Mouse (Mus musculus) layer of hippocampus, postnatal 10 days (tissue): Measurements from ENCODE around the gene Cyp4f17. TPM values are rescaled to one million over a fixed set of nuclear protein-coding genes. Genes with fewer than 3 reads are reported as not detected.
"Not testable (repeated sequence)": the region's sequence is repeated elsewhere in the genome, so short reads cannot be mapped to it uniquely, and the experiment has no call there.

Experiments
- DNase-seq, 2 experiments: peaks; one replicate each; pipeline ENCODE4 v3.0.0; 2021; ENCODE audit warnings: low spot score in 2 of 2
- long read RNA-seq: library from polyadenylated mRNA; stranded (forward); transcript quantifications from one replicate; pipeline ENCODE4 v2.0.0, GENCODE M21; 2023
- total RNA-seq, 2 experiments: library from RNA; stranded (reverse); gene quantifications; 2 replicates each; pipeline ENCODE4 v1.2.3; 2021

Cyp4f17 gene
- total RNA-seq, result 1 to 10 TPM; 4.9 TPM
- long read RNA-seq, partial matches to known transcripts, result 0 of 1 reads
- long read RNA-seq, other reads (novel, unspliced or antisense), result 0 of 1 reads

DNA sequence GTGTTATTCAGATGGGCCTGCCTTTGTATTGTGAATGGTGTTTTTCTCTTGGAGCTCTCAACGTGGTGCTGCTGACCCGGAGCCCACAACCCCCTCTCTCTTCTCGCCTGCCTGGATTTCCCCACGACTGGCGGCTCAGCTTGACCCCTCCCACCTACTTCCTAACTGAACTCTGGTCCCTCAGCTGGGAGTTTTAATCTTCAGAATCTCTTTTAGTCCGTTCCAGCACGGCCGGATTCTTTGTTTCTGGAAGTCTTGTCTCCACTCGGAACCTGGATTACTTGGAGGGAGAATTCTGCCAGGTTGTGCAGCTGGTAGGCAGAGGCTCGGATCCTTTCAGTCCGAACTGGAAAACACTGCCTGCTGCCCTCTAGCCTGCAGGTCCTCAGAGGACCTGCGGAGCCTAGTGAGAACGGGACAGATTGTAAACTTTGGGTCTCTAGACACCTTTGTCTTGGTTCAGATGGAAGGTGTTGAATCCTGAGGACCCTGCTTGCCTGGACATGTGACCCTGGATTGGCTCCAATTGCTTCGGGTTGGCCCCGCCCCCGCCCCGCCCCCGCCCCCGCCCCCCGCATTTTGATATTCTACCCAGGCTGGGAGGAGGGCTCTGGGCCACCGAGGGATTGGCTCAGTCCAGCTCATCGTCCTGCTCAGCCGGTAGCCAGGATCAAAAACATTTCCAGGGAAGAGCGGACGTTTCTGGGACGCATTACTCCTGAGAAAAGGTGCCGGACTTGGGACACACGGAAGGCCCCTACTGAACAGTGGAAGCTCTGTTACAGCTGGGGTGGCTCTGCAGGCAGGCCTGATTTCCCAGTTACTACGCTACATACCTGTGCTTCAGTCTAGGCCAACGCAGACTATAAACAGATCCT, at the start of gene Cyp4f17:
Gene Cyp4f17 (plus strand): TSS at position 200 of the 878 bp plus-strand sequence.
- DNase-seq, result peak; percentile 35 to 36

GRCm38 (mm10) chr17:32468494-32468893, 37.4 kb upstream of the Cyp4f17 start:
- DNase-seq, result no peak

- no peak for DNase-seq
Observed at GRCm38 (mm10) chr17:32470795-32471194, 35.1 kb upstream of the Cyp4f17 start.

DNA sequence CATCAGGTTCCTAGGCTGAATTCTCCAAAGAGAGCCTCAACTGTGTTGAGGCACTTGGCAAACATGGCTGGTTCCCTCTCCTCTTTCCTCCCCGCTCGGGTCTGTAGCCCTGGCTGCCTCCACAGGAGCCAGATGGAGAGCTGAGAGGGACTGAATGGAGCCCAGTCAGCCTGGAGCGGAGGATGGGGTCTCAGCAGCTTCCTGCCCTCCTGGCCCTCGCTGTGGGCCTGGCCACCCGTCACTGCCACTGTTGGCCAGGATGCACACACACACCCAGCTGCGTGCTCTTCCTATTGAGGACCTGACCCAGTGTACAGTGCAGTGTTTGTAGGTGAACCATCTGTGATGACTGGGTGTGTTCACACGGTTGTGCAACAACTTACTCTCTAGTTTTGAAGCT, 33.7 kb upstream of the Cyp4f17 start:
- peak; percentile 54 to 56 for DNase-seq

DNA sequence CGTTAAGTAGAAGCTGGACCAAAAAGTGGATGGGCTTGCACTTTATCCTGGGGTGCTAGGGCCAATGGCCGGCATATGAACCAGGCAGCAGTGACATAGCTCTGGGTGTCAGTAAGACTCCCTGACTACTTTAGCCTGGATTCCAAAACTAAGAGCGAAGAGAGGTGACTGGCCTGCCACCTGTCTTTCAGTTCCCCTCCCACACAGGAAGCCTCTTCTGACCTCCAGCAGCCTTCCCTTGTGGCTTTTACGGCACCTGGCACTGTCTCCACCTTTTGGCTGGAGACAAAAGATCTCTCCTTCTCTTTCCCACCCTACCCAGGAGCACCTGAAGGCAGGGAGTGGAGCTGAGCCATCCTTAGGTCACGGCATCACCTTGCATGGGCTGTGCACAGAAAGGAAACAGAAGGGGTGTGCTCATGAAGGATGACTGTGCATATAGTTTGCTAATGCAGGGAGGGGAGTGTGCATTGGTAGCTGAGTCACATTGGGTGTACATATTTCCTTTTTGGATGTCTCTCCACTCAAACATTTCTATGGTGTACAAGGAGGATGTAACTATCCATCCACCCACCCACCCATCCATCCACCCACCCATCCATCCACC, 30.8 kb upstream of the Cyp4f17 start:
- DNase-seq, result no peak

- DNase-seq, result no peak
Observed at GRCm38 (mm10) chr17:32477204-32477603, 28.6 kb upstream of the Cyp4f17 start.

DNA sequence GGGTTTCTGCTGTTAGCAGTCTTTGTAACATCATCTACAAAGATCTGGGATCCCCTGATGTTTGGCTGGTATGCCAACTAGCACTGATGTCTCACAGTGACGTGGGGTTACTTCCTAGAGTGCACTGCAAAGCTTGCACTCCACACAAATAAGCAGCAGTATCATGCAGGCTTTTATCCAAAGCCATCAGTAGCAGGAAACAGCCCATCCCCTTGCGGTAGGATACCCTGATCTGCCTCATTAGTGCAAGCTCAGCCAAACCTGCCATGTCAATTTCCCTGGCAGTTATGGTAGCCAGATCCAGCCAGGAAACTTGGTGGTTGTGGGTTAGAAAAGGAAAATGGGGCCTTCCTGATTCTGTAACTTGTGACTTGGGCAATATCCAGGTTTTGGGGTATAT, 27.1 kb upstream of the Cyp4f17 start:
- no peak for DNase-seq

DNA sequence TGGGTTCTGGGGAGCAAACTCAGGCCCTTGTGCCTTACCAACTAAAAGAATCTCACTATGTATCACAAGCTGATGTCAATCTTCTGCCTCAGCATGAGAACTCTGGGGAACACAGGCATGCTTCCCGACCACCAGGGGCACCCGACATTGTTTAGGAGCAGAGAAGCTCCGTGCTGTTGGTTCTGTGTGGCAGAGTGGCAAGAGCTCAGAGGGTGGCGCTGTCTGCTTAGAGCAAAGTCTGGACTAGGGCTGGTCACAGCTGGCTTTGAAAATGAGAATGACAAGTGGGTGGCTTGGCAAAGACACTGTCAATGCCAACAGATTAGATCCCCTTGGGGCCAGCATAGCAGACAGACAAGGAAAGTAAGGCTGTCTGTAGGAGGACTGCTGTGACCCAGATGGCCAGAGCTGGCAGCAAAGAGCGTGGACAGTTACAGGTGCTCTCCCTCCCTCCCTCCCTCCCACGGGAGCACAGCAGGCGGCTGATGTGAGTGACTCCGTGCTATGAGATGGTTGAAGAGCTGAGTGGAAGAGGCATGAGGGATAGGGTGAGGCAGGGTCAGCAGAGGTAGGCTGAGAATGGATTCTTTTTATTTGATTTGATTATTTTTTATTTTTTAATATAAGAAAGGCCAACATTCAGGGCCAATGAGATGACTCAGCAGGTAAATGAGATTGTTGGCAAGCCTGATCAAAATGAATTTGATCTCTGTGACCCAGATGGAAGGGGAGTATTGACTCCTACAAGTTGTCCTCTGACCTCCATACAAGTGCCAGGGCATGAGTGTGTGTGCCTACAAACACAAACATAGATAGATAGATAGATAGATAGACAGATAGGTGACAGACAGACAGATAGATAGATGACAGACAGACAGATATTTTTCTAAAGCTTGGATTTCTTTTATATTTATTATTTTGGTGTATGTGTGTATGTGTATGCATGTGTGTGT, 26.0 kb upstream of the Cyp4f17 start:
- DNase-seq, result peak; percentile 33 to 37

DNA sequence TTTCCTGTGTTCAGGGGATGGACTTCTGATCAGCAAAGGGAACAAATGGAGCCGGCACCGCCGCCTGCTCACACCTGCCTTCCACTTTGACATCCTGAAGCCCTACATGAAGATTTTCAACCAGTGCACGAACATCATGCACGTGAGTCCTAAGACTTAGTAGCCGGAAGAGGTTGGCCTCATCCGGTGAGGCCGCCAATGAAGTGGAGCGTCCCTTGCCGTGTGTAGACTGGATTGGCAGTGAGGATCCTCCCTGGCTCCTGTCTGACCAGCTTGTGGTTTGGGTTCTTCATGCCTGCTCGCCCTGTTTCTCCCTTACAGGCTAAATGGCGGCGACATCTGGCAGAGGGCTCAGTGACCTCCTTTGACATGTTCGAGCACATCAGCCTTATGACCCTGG, 24.1 kb upstream of the Cyp4f17 start:
- DNase-seq, result no peak

DNA sequence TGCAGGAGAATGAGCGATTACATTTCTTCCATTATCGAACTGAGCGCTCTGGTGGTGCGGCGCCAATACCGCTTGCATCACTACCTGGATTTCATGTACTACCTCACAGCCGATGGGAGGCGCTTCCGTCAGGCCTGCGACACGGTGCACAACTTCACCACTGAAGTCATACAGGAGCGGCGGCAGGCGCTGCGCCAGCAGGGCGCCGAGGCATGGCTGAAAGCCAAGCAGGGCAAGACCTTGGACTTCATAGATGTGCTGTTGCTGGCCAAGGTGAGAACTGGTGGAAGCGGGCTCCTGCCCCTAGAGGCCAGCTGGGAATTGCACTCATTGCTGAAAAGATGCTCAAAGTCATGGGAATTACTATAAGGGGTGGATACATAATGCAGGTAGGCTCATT, 22.6 kb upstream of the Cyp4f17 start:
- DNase-seq, result peak; percentile 73 to 78

DNA sequence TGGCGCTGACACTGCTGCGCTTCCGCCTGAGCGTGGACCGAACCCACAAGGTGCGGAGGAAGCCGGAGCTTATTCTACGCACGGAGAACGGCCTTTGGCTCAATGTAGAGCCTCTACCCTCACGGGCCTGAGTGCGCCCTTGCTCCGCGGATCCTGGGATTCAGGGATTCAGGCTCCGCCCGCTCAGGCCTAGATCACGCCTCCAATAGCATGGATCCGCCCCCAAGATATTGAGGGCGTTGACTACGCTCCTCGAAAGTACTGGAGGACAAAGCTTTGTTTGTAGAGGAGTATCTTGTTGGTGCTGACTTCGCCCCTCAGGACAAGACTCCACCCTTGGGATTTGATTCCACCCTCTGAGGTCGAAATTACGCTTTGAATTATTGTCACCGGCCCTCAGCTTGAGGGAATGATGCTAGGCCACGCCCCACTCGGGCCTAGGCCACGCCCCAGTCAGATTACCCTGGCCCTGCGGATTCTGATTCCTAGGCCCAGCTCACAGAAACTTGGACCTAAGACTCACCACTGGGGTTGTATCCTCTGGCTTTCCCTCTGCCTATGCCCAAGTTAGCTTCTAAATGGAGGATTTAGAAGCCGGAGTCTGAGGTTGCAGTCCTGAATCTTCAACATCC, 13.4 kb upstream of the Cyp4f17 start:
- DNase-seq, result no peak

GRCm38 (mm10) chr17:32494601-32495000, 11.2 kb upstream of the Cyp4f17 start:
- peak; percentile 74 to 79 for DNase-seq

- not testable (repeated sequence) for DNase-seq
Observed at GRCm38 (mm10) chr17:32500511-32500910, 5.3 kb upstream of the Cyp4f17 start.

DNA sequence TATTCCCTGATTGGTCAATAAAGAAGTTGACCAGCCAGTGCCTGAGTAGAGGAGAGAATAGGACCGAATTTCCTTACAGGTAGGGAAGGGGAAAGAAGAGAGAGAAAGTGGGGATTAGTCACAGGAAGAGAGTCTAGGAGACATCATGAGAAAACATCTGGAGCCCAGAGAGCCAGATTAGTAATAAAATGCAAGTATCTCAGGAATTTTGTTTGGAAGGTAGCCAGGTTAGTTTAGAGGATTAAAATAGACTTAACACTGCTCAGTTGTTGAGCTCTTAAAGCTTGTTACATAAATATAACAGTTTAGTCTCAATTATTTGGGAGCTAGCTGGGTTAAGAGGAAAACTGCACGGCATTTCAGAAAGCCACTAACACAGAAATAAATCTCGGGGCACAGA, 4.8 kb upstream of the Cyp4f17 start:
- no peak for DNase-seq

DNA sequence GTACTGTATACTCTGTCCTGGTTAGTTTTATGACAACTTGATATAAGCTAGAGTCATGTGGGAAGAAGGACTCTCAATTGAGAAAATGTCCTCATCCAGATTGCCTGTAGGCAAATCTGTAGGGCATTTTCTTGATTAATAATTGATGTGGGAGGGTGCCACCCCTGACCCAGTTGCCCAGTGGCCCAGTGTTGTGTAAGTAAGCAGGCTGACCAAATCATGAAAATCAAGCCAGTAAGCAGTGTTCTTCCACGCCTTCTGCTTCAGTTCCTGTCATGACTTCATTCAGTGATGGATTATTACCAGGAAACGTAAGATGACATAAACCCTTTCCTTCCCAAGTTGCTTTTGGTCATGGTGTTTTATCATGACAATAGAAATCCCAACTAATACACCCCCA, 2.7 kb upstream of the Cyp4f17 start:
- no peak for DNase-seq

GRCm38 (mm10) chr17:32506729-32507245, 937 bp downstream of the Cyp4f17 start:
- peak; percentile 30 to 36 for DNase-seq

GRCm38 (mm10) chr17:32516126-32516525, 10.3 kb downstream of the Cyp4f17 start:
- DNase-seq, result no peak

DNA sequence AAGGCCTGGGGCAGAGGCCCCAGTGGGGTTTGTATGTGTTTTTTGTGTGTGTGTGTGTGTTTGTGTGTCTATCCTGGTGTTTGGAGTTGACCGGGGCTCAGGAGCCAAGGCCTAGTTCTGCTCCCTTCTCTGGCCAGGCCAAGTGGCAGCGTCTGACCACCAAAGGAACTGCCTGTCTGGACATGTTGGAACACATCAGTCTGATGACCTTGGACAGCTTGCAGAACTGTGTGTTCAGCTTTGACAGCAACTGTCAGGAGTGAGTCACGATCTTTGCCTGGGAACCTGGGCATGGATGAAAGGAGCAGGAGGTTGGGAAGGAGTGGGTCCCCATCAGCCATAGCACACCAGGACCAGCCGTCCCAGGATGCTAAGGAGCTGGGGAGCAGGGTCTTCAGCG, 16.1 kb downstream of the Cyp4f17 start:
- no peak for DNase-seq

DNA sequence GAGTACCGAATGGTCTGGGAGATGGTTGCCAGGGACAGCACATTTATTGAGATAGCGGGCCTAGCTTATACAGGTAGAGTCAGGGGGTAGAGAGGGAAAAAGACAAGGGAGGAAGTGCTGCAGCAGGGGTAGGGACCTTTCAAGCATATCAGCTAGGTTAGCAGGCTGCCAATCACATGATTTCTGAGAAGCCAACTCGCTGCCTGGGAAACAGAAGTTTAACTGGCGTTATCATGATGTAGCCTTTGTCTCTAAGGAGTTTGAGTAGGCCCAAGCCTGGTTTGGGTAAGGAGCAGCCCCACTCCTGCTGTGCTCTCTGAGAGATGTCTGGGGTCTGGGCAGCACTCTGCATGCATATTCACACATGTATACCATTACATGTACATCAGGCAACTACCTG, 16.5 kb downstream of the Cyp4f17 start:
- DNase-seq, result no peak

GRCm38 (mm10) chr17:32522816-32523215, 17.0 kb downstream of the Cyp4f17 start:
- DNase-seq, result no peak

GRCm38 (mm10) chr17:32523895-32524294, 18.0 kb downstream of the Cyp4f17 start:
- no peak for DNase-seq
